ENCODE assay signal across 8 mouse cellular contexts in the genomic region with DNA sequence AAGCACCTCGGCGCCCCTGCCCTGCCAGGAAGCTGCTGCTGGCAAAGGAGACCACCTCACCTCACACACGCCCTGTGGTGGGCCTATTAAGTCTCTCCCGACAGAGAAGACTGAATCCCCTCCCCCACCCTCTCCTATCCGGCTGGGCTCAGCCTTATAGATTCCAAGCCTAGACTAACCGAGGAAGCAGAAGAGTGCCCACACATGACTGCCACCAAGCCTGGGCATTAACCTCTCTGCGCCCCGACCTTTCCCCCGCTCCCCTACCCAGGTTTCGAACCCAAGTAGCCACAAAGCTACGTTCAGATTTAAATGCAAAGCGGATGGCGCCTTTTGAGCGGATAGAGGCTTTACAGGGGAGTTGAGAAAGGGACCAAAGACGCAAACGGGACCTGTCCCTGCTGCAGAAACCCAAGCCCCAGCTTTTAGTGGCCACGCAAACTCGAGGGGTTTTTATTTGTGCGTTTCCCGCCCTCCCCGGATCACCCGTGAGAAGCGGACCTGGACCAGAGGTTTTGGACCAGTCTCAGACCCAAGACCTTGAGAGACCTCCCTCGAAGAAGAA. TPM values are rescaled to one million over a fixed set of nuclear protein-coding genes. Genes with fewer than 3 reads are reported as not detected.
DNase-seq lines count a peak whose midpoint lies in the region; ATAC-seq and TF ChIP-seq lines count a peak whose summit lies in the region.

No protein-coding gene starts in this region.

- peaks cover 83% of the 10 kb centered on the region for H3K27me3 ChIP-seq in liver, embryonic 11.5 days (replicated peaks; ENCODE audit: control insufficient read depth, insufficient read depth, low read length)
- peaks cover 42% of the 10 kb centered on the region for H3K27me3 ChIP-seq in embryonic facial prominence, embryonic 11.5 days (ENCODE audit: control insufficient read depth, insufficient read depth, low read length)
- H3K27me3 ChIP-seq in intestine, postnatal 0 days (replicated peaks; ENCODE audit: control insufficient read depth, insufficient read depth, low read length), result no peaks in the 10 kb centered on the region; the same call in 1 of the 2 replicates

- WGBS in liver, embryonic 11.5 days, result 3% methylated on average over 24 of the region's 24 CpGs
- 3% methylated on average over 24 of the region's 24 CpGs for WGBS in embryonic facial prominence, embryonic 11.5 days
- 8% methylated on average over 23 of the region's 24 CpGs for WGBS in intestine, postnatal 0 days
- WGBS in olfactory bulb, adult 2 months, result 36% methylated on average over 24 of the region's 24 CpGs

- peak overlapping the region; percentile 75 for H3K4me2 ChIP-seq in liver, embryonic 11.5 days
- peak overlapping the region; percentile 63 for H3K4me2 ChIP-seq in embryonic facial prominence, embryonic 11.5 days (ENCODE audit: low read depth, low read length)
- peak overlapping the region; percentile 86 for H3K4me2 ChIP-seq in intestine, postnatal 0 days (replicated peaks; ENCODE audit: low read depth)

- no peak for DNase-seq in liver, embryonic 11.5 days (ENCODE audit: low spot score)
- DNase-seq in liver (no peak), MN1 (ENCODE audit: low spot score) (no peak)
- DNase-seq in embryonic facial prominence, embryonic 11.5 days (ENCODE audit: low spot score), result peak; percentile 52
- no peak for DNase-seq in ovary, postnatal 14 days (ENCODE audit: low spot score)

- no peaks in the 10 kb centered on the region for H3K36me3 ChIP-seq in liver, embryonic 11.5 days (ENCODE audit: control insufficient read depth, insufficient read depth, low read length)
- no peaks in the 10 kb centered on the region for H3K36me3 ChIP-seq in embryonic facial prominence, embryonic 11.5 days (replicated peaks; ENCODE audit: control insufficient read depth, insufficient read depth, low read depth, low read length)
- H3K36me3 ChIP-seq in intestine, postnatal 0 days (ENCODE audit: control insufficient read depth, insufficient read depth), result no peaks in the 10 kb centered on the region

- H3K4me1 ChIP-seq in liver, embryonic 11.5 days (replicated peaks; ENCODE audit: control insufficient read depth, insufficient read depth, low read length), result peaks cover 18% of the 10 kb centered on the region
- peaks cover 3% of the 10 kb centered on the region for H3K4me1 ChIP-seq in embryonic facial prominence, embryonic 11.5 days (ENCODE audit: control insufficient read depth, insufficient read depth, low read length)
- no peaks in the 10 kb centered on the region for H3K4me1 ChIP-seq in intestine, postnatal 0 days (replicated peaks; ENCODE audit: control insufficient read depth, insufficient read depth, low read length)
- H3K4me1 ChIP-seq in olfactory bulb, adult 2 months (ENCODE audit: control insufficient read depth, insufficient read depth, low read length), result peaks cover 44% of the 10 kb centered on the region

- ATAC-seq in liver, embryonic 11.5 days (replicated peaks; ENCODE audit: low FRiP score), result no peak
- no peak for ATAC-seq in embryonic facial prominence, embryonic 11.5 days (replicated peaks; ENCODE audit: insufficient number of reproducible peaks, low FRiP score, low TSS enrichment, low read depth)
- no peak for ATAC-seq in intestine, postnatal 0 days
- no peak for ATAC-seq in inflammation-experienced regulatory T-cells, adult 6 months

- H3K27ac ChIP-seq in liver, embryonic 11.5 days (ENCODE audit: low read depth, low read length), result 0 out of 2 replicates have a peak overlapping the region, but pooled peaks have one; percentile 4
- H3K27ac ChIP-seq in embryonic facial prominence, embryonic 11.5 days (replicated peaks; ENCODE audit: low read depth, low read length), result peak overlapping the region; percentile 92
- no peak overlapping the region for H3K27ac ChIP-seq in intestine, postnatal 0 days (ENCODE audit: low read depth, low read length)
- H3K27ac ChIP-seq in olfactory bulb, adult 2 months (ENCODE audit: insufficient read depth, low read depth, low read length), result no peak overlapping the region

- TF ChIP-seq CTCF in intestine, postnatal 0 days (IDR thresholded peaks at IDR 0.05; ENCODE audit: low read depth), result no peak
- TF ChIP-seq CTCF in olfactory bulb, adult 2 months (IDR thresholded peaks at IDR 0.05; ENCODE audit: insufficient read depth, low read depth, low read length), result no peak

- TF ChIP-seq POLR2A in olfactory bulb, adult 2 months (IDR thresholded peaks at IDR 0.05; ENCODE audit: insufficient read depth, low read depth, low read length), result no peak

- H3K9me3 ChIP-seq in liver, embryonic 11.5 days (ENCODE audit: control insufficient read depth, low read length), result no peaks in the 10 kb centered on the region
- no peaks in the 10 kb centered on the region for H3K9me3 ChIP-seq in embryonic facial prominence, embryonic 11.5 days (replicated peaks; ENCODE audit: control insufficient read depth, low read length)
- no peaks in the 10 kb centered on the region for H3K9me3 ChIP-seq in intestine, postnatal 0 days (ENCODE audit: control insufficient read depth)

- H3K9ac ChIP-seq in liver, embryonic 11.5 days (ENCODE audit: low read depth, low read length), result peak overlapping the region; percentile 63
- H3K9ac ChIP-seq in embryonic facial prominence, embryonic 11.5 days (replicated peaks; ENCODE audit: low read length), result peak overlapping the region; percentile 78
- 0 out of 2 replicates have a peak overlapping the region, but pooled peaks have one; percentile 40 for H3K9ac ChIP-seq in intestine, postnatal 0 days (ENCODE audit: low read depth, low read length)

- H3K4me3 ChIP-seq in liver, embryonic 11.5 days (ENCODE audit: low read depth, low read length), result peak overlapping the region; percentile 55
- peak overlapping the region; percentile 60 for H3K4me3 ChIP-seq in embryonic facial prominence, embryonic 11.5 days (ENCODE audit: low read depth, low read length)
- peak overlapping the region; percentile 52 for H3K4me3 ChIP-seq in intestine, postnatal 0 days (ENCODE audit: low read depth, low read length)
- H3K4me3 ChIP-seq in olfactory bulb, adult 2 months (ENCODE audit: insufficient read depth, low read depth, low read length), result peak overlapping the region; percentile 61

RNA-seq across cellular contexts. Expression of a gene that starts 33.0 kb away (rescaled TPM):
- polyA plus RNA-seq in liver, embryonic 11.5 days (2014; fragmentation: Nextera tagmentation; extraction: Ambion mirVana), result 14.5 and 14.8 TPM in 2 replicates
- polyA plus RNA-seq in embryonic facial prominence, embryonic 11.5 days (2014; fragmentation: Nextera tagmentation; extraction: Ambion mirVana), result 26.9 TPM in 2 replicates
- polyA plus RNA-seq in intestine, postnatal 0 days (2015; fragmentation: Nextera tagmentation; extraction: Ambion mirVana), result 4.2 and 4.8 TPM in 2 replicates
- polyA plus RNA-seq in olfactory bulb, adult 2 months (2012; ENCODE audit: insufficient read depth, insufficient read length, low replicate concordance, missing spikeins), result not detected in 2 replicates
- polyA plus RNA-seq in inflammation-experienced regulatory T-cells, adult 6 months (2017; shearing (Covaris generic)), result 10 to 100 TPM; 15.1 to 28.3 (median 23.8) TPM

Comparison
In these comparisons a context has a peak if more than half of its experiments do, and no peak if none do; other contexts are left out.
1. H3K27ac ChIP-seq: peak in liver, embryonic 11.5 days (single experiment) and embryonic facial prominence, embryonic 11.5 days (single experiment); none in intestine, postnatal 0 days (single experiment) and olfactory bulb, adult 2 months (single experiment).
2. Peak in every context shown above with its lines, with median percentiles within 50 percentile points of each other: H3K4me2 ChIP-seq, H3K4me3 ChIP-seq and H3K9ac ChIP-seq.